Mouse (Mus musculus) liver, embryonic 14.5 days (tissue): ENCODE measurements at regions not wholly inside any gene's neighbourhood (a gene's known extent, or its start where the extent isn't known, plus 50 kb on each side); places are given as distances from the start of the nearest gene placed in this dataset.
"Not testable (repeated sequence)": the region's sequence is repeated elsewhere in the genome, so short reads cannot be mapped to it uniquely, and the experiment has no call there.

ENCODE experiments used
- ATAC-seq: fragments of 200-750 bp; cut with Nextera tagmentation; 2 replicates; pipeline ENCODE4 v1.8.0; 2017; ENCODE audit warnings: moderate number of reproducible peaks, mild to moderate bottlenecking, moderate library complexity; ENCODE audit not compliant: insufficient read depth
- DNase-seq, 3 experiments: peaks; one replicate each; pipeline ENCODE4 v3.0.0-alpha.2; 2012 to 2013; ENCODE audit warnings: low read depth in 3 of 3, low spot score in 3 of 3
- H3K27ac ChIP-seq: fragments of 300-500 bp; sonication (generic); 2 replicates; pipeline ENCODE4 v1.5.1; 2014; ENCODE audit warnings: moderate library complexity, mild to moderate bottlenecking, control low read depth, inconsistent platforms
- H3K27me3 ChIP-seq: fragments of 300-500 bp; sonication (generic); 2 replicates; pipeline ENCODE4 v1.6.1; 2014; ENCODE audit warnings: mild to moderate bottlenecking, low read length, moderate library complexity; ENCODE audit not compliant: control insufficient read depth, insufficient read depth
- H3K36me3 ChIP-seq: fragments of 300-500 bp; sonication (generic); replicated peaks from 2 replicates; pipeline ENCODE4 v1.6.1; 2014; ENCODE audit warnings: low read depth; ENCODE audit not compliant: control insufficient read depth, insufficient read depth
- H3K4me1 ChIP-seq, 2 experiments: fragments of 200-500 bp in 1 of 2; fragments of 300-500 bp in 1 of 2; sonication (generic) in 1 of 2; replicated peaks; 2 replicates each; pipeline ENCODE4 v1.6.1; 2012 to 2014; ENCODE audit warnings: antibody characterized with exemption in 1 of 2, inconsistent platforms in 1 of 2, low read length in 1 of 2; ENCODE audit not compliant: control insufficient read depth in 2 of 2, insufficient read depth in 2 of 2
- H3K4me2 ChIP-seq: fragments of 300-500 bp; sonication (generic); 2 replicates; pipeline ENCODE4 v1.6.1; 2014; ENCODE audit warnings: low read depth, mild to moderate bottlenecking, control low read depth, moderate library complexity
- H3K4me3 ChIP-seq, 2 experiments: fragments of 200-500 bp in 1 of 2; fragments of 300-500 bp in 1 of 2; sonication (generic) in 1 of 2; 2 replicates each; pipeline ENCODE4 v1.5.1; 2012 to 2014; ENCODE audit warnings: low read depth in 2 of 2, low read length in 2 of 2, mild to moderate bottlenecking in 2 of 2, control low read depth in 1 of 2, inconsistent platforms in 1 of 2, moderate library complexity in 1 of 2; ENCODE audit not compliant: insufficient read depth in 1 of 2
- H3K9ac ChIP-seq: fragments of 300-500 bp; sonication (generic); replicated peaks from 2 replicates; pipeline ENCODE4 v1.6.1; 2014; ENCODE audit warnings: mild to moderate bottlenecking, control low read depth, moderate library complexity
- H3K9me3 ChIP-seq: fragments of 300-500 bp; sonication (generic); 2 replicates; pipeline ENCODE4 v1.6.1; 2016; ENCODE audit warnings: low read length, mixed read lengths; ENCODE audit not compliant: control insufficient read depth
- CTCF ChIP-seq: IDR thresholded peaks from 2 replicates; pipeline ENCODE4 v1.5.1; 2016; ENCODE audit warnings: antibody characterized with exemption, low read depth, control low read depth
- EP300 ChIP-seq: IDR thresholded peaks from 2 replicates; pipeline ENCODE4 v1.6.1; 2016; ENCODE audit warnings: antibody characterized with exemption, low read depth
- whole genome bisulfite sequencing: fragments of 180-500 bp; shearing (Covaris S2); extraction: QIAGEN DNeasy Blood & Tissue Kit; methylation state at CpG from one replicate; pipeline ENCODE4 v1.1.7; 2014; ENCODE audit not compliant: insufficient replicate concordance; 5-methylcytosine and 5-hydroxymethylcytosine counted together

DNA sequence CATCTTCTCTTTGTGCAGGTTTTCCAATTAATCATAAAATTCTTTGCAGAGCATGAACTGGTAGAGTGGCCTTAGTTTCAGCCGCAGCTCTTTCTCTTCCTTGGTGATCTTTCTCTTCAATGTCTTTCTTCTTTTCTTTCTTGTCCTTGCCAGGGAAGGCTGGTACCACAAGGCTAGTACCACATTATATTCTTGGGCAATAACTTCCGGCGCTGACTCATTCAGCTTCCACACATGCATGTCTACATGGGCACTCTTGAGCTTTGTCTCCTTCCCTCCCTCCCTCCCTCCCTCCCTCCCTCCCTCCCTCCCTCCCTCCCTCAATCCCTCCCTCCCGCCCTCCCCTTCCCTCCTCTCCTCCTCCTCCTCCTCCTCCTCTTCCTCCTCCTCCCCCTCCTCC lies 98.1 kb upstream of the Pwp1 start:
- not testable (repeated sequence) for H3K27me3 ChIP-seq, H3K9me3 ChIP-seq, H3K36me3 ChIP-seq, ATAC-seq, H3K4me3 ChIP-seq, DNase-seq, H3K27ac ChIP-seq, H3K9ac ChIP-seq, H3K4me1 ChIP-seq, H3K4me2 ChIP-seq
- WGBS = 70% methylated on average over 3 of the region's 4 CpGs

DNA sequence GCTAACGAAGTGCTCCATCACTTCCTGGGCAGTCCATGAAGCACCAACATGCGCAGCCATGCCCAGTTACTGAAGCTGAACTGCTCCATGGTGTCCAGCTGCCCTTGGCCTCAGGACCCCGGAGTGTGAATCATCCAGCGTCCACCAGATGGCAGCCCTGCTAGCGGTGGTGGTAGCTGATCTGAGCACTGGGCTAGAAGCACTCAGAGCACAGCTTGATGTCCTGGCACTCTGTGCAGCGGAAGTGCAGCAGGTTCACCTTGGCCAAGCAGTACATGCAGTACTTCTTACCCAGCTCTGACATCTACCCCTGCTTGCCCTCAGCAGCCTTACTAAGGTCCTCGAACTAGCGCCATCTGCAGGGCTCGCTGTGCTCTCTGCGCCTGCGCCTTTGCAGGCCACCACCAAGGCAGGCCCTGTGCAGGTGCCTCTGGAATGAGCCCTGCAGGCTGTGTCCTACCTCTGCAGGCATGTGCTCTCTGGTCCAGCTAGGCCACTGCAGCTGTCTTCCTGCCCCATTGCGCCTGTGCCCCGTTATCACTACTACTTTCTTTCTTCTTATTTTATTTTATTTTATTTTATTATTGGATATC lies 97.4 kb upstream of the Pwp1 start:
- not testable (repeated sequence) for H3K9ac ChIP-seq, ATAC-seq, H3K4me2 ChIP-seq, H3K27me3 ChIP-seq, H3K9me3 ChIP-seq, H3K27ac ChIP-seq, H3K4me3 ChIP-seq, DNase-seq, H3K36me3 ChIP-seq, H3K4me1 ChIP-seq
- peak; percentile 26; the same call in 1 of the 2 replicates for TF ChIP-seq CTCF
- WGBS = 25% methylated on average over 10 of the region's 13 CpGs

DNA sequence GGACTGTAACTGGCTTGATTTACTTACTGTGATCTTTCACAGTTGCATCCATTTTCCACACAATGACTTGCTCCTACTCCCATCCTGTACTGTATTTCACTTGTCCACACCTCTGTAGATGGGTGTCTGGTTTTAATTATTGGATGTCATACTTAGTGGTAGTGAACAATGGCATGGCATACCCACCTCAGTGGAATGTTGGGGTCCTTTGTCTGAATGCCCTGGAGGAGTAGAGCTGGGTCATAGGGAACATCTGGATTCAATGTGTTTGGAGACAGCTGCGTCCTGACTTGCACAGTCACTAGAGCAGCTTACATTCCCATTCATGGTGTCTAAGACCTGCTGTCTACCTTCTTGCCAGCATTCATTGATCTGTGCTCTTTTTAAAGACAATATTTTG lies 91.5 kb upstream of the Pwp1 start:
- H3K4me1 ChIP-seq = no peaks in the 10 kb centered on the region
- no peak overlapping the region for H3K4me2 ChIP-seq
- DNase-seq (no peak), ATAC-seq (no peak)
- H3K27me3 ChIP-seq = no peaks in the 10 kb centered on the region
- TF ChIP-seq EP300 (no peak), CTCF (no peak)
- no peak overlapping the region for H3K4me3 ChIP-seq
- no peak overlapping the region for H3K27ac ChIP-seq
- no peak overlapping the region for H3K9ac ChIP-seq
- no peaks in the 10 kb centered on the region for H3K9me3 ChIP-seq
- no peaks in the 10 kb centered on the region for H3K36me3 ChIP-seq
- 68% methylated on average over 1 of the region's 1 CpGs for WGBS

DNA sequence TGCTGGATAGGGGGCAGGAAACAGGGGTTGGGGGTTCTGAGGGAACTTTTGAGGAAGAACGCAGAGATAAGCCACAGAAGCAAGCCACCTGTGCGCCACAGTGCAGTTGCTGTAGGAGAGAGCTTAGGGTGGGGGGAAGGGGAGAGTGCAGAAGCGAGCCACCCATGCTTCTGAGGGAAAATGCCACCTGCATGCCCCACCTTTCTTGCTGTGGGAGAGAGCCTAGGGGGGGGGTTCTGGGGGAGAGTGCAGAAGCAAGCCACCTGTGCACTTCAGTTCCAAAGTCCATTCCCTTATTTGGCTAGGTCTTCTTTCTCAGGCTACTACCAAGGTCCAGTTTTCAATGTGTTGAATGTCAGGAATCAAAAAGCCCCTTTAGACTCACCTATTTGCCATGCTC lies 90.3 kb upstream of the Pwp1 start:
- Histone ChIP-seq H3K27ac (no peak overlapping the region), H3K36me3 (no peaks in the 10 kb centered on the region), H3K9ac (no peak overlapping the region), H3K4me1 (no peaks in the 10 kb centered on the region), H3K4me3 (no peak overlapping the region), H3K27me3 (no peaks in the 10 kb centered on the region), H3K4me2 (no peak overlapping the region), H3K9me3 (no peaks in the 10 kb centered on the region)
- 13% methylated on average over 3 of the region's 3 CpGs for WGBS
- DNase-seq (no peak), ATAC-seq (no peak)
- TF ChIP-seq EP300 = no peak
- TF ChIP-seq CTCF = no peak

DNA sequence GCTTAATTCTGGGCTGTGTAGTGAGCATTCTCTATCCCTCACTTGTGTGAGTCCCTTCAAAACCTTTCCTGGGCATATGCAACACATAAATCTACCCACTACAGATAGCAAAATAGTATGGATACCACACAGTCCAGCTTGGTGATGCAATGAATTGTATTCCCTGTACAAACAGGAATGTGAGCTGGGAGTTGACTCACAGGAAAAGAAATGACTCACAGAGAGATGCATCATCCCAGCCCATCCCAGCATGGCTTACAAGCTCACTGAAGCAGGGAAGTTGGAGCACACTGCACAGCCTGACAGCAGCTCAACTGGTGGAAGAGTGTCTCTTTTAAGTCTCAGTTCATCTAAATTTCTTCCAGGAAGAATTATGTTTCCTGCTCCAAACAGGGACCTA lies 89.7 kb upstream of the Pwp1 start:
- H3K36me3 ChIP-seq, H3K27ac ChIP-seq, ATAC-seq, H3K9me3 ChIP-seq, H3K4me2 ChIP-seq, H3K27me3 ChIP-seq, H3K4me1 ChIP-seq, H3K4me3 ChIP-seq, H3K9ac ChIP-seq, DNase-seq: not testable (repeated sequence)

DNA sequence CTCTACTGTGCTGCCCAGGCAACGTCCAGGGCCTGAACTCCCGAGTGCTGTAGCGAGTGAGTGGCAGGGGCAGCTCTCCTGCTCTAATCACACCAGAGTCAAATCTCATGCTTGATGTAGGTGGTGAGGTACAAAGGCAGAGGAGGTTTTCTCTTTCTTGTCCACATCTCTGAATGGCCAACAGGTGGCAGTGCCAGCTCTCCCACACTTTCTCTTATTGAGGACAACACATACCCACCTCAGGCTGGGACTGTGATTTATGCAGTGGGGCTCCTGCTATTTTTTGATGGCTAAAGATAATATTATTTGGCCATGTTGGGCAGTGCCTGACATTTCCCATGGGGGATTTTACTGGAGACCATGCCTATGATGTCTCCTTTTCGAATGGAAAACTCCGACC lies 87.3 kb upstream of the Pwp1 start:
- no peak overlapping the region for H3K9ac ChIP-seq
- WGBS = 46% methylated on average over 5 of the region's 5 CpGs
- H3K9me3 ChIP-seq = no peaks in the 10 kb centered on the region
- no peaks in the 10 kb centered on the region for H3K4me1 ChIP-seq
- no peak for TF ChIP-seq EP300
- no peak for TF ChIP-seq CTCF
- H3K4me3 ChIP-seq = no peak overlapping the region
- no peak overlapping the region for H3K4me2 ChIP-seq
- no peaks in the 10 kb centered on the region for H3K27me3 ChIP-seq
- no peaks in the 10 kb centered on the region for H3K36me3 ChIP-seq
- H3K27ac ChIP-seq = no peak overlapping the region
- DNase-seq (no peak), ATAC-seq (no peak)

DNA sequence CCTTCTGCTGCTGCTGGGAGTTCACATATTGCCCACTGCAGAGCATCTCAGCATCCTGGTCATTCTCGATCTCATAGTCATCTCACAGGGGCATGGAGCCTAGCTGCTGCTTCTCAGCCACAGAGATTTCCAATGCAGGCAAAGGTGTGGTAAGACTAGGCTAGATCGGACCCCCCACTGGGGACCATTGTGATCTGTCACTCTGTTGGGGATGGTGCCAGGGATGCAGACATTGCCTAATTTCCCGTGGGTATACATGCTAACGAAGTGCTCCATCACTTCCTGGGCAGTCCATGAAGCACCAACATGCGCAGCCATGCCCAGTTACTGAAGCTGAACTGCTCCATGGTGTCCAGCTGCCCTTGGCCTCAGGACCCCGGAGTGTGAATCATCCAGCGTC lies 83.9 kb upstream of the Pwp1 start:
- not testable (repeated sequence) for H3K4me1 ChIP-seq, ATAC-seq, H3K4me3 ChIP-seq, H3K27ac ChIP-seq, H3K9ac ChIP-seq, DNase-seq, H3K27me3 ChIP-seq, H3K4me2 ChIP-seq, H3K36me3 ChIP-seq, H3K9me3 ChIP-seq
- WGBS = 43% methylated on average over 7 of the region's 7 CpGs

DNA sequence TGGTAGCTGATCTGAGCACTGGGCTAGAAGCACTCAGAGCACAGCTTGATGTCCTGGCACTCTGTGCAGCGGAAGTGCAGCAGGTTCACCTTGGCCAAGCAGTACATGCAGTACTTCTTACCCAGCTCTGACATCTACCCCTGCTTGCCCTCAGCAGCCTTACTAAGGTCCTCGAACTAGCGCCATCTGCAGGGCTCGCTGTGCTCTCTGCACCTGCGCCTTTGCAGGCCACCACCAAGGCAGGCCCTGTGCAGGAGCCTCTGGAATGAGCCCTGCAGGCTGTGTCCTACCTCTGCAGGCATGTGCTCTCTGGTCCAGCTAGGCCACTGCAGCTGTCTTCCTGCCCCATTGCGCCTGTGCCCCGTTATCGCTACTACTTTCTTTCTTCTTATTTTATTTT lies 83.5 kb upstream of the Pwp1 start:
- H3K4me2 ChIP-seq, H3K9me3 ChIP-seq, ATAC-seq, H3K36me3 ChIP-seq, H3K27me3 ChIP-seq, H3K4me1 ChIP-seq, H3K27ac ChIP-seq, H3K4me3 ChIP-seq, DNase-seq, H3K9ac ChIP-seq: not testable (repeated sequence)
- WGBS = 44% methylated on average over 3 of the region's 8 CpGs
